Mouse (Mus musculus): ENCODE results near the gene Tssk3. TPM values are rescaled to one million over a fixed set of nuclear protein-coding genes. Genes with fewer than 3 reads are reported as not detected.
"Not testable (repeated sequence)": the region's sequence is repeated elsewhere in the genome, so short reads cannot be mapped to it uniquely, and the experiment has no call there.

Gene Tssk3
- polyA plus RNA-seq, 1 experiment: not detected

- peaks cover 5% of the 10 kb centered on the region for H3K4me1 ChIP-seq (ENCODE audit: control insufficient read depth, insufficient read depth, insufficient read length, low read length)
- H3K27ac ChIP-seq (replicated peaks; ENCODE audit: low read depth, low read length): no peak overlapping the region
- no peak overlapping the region for H3K4me3 ChIP-seq (ENCODE audit: insufficient read depth, low read depth, low read length)
Observed at GRCm38 (mm10) chr4:129464286-129464815, 26.5 kb downstream of the Tssk3 start.

DNA sequence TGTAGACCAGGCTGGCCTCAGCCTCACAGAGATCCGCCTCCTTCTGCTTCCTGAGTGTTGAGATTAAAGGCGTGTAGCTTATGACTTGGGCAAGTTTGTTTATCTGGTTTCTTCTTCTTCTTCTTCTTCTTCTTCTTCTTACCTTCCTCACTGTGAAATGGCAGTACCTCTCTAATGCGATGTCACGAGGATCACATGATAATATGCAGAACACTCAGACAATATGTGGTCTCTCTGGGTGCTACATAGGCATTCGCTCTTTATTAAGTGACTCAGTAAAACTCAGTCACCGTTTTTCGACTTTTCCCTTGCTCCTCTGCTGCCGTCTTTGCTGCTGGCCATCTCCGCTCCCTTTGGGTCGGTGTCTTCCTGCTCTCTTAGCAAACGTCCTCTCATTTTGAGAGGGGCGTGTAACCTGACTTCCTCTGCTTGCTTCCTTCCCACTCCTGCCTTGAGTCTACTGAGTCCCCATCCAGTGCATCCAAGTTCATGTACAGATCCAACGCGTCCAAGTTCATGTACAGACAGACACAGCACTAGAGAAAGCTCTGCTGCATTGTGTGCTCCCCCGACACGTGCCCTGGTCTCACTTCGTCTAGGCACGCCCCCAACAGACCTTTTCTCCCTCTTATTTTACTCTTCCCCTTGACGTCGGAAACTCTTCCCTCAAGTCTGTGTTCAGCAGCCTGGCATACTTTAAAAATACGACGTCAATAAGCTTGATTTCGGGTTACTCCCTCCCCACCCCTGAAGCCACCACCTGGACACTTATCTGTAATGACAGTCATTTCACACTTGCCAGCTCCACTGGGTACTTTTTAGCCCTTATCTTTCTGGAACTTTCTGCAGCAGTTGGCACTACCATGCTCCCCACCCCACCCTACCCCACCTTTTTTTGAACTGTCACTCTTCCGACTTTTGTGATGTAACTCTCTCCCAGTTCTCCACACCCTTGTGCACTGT lies 27.4 kb downstream of the Tssk3 start:
- Histone ChIP-seq H3K27ac (replicated peaks; ENCODE audit: low read depth, low read length) (no peak overlapping the region), H3K4me1 (ENCODE audit: control insufficient read depth, insufficient read depth, insufficient read length, low read length) (peaks cover 5% of the 10 kb centered on the region), H3K4me3 (ENCODE audit: insufficient read depth, low read depth, low read length) (0 out of 2 replicates have a peak overlapping the region, but pooled peaks have one; percentile 79)

- peaks cover 5% of the 10 kb centered on the region for H3K4me1 ChIP-seq (ENCODE audit: control insufficient read depth, insufficient read depth, insufficient read length, low read length)
- peak overlapping the region; percentile 87 for H3K27ac ChIP-seq (replicated peaks; ENCODE audit: low read depth, low read length)
- peak overlapping the region; percentile 79 for H3K4me3 ChIP-seq (ENCODE audit: insufficient read depth, low read depth, low read length)
Observed at GRCm38 (mm10) chr4:129462118-129462517, 28.7 kb downstream of the Tssk3 start.

GRCm38 (mm10) chr4:129461183-129461960 lies 29.4 kb downstream of the Tssk3 start, which contains the start of gene Bsdc1:
Gene Bsdc1, plus strand, starts transcription at chr4:129461581.
- Histone ChIP-seq H3K4me1 (ENCODE audit: control insufficient read depth, insufficient read depth, insufficient read length, low read length) (peaks cover 5% of the 10 kb centered on the region), H3K27ac (replicated peaks; ENCODE audit: low read depth, low read length) (peak within 1 kb of the TSS; percentile 87), H3K4me3 (ENCODE audit: insufficient read depth, low read depth, low read length) (peak within 1 kb of the TSS; percentile 79)

DNA sequence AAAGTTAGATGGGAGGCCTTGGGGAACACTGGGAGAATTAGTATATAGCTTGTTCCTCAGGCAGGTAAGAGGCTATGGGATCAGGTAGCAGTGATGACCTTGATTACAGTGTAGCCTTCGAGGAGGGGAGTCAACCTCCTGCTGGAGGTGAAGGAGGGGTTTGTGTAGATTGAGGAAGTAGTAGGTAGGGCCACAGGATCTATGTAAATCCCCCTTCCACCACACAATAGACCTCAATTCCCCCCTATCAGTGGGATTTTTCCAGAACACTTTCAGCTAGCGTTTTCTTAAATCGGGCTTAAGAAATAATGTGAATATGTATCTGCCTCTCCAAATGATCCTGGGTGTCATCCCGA lies 30.0 kb downstream of the Tssk3 start:
- Histone ChIP-seq H3K27ac (replicated peaks; ENCODE audit: low read depth, low read length) (peak overlapping the region; percentile 8), H3K4me1 (ENCODE audit: control insufficient read depth, insufficient read depth, insufficient read length, low read length) (peaks cover 5% of the 10 kb centered on the region), H3K4me3 (ENCODE audit: insufficient read depth, low read depth, low read length) (peak overlapping the region; percentile 56)

- peaks cover 5% of the 10 kb centered on the region for H3K4me1 ChIP-seq (ENCODE audit: control insufficient read depth, insufficient read depth, insufficient read length, low read length)
- no peak overlapping the region for H3K4me3 ChIP-seq (ENCODE audit: insufficient read depth, low read depth, low read length)
- no peak overlapping the region for H3K27ac ChIP-seq (replicated peaks; ENCODE audit: low read depth, low read length)
Observed at GRCm38 (mm10) chr4:129459726-129460125, 31.1 kb downstream of the Tssk3 start.

DNA sequence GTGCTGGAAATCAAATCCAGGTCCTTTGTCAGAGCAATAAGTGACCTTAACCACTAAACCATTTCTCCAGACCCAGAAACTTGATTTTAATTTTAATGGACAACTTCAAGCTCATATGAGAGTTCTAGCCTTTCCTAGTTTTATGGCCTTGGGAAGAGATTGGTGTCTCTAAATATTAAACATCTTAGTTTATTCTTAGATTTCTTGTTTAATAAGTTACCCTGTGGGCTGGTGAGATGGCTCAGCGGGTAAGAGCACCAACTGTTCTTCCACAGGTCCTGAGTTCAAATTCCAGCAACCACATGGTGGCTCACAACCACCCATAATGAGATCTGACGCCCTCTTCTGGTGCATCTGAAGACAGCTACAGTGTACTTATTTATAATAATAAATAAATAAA lies 33.5 kb downstream of the Tssk3 start:
- H3K27ac ChIP-seq (replicated peaks; ENCODE audit: low read depth, low read length); H3K4me1 ChIP-seq (ENCODE audit: control insufficient read depth, insufficient read depth, insufficient read length, low read length); H3K4me3 ChIP-seq (ENCODE audit: insufficient read depth, low read depth, low read length): not testable (repeated sequence)

DNA sequence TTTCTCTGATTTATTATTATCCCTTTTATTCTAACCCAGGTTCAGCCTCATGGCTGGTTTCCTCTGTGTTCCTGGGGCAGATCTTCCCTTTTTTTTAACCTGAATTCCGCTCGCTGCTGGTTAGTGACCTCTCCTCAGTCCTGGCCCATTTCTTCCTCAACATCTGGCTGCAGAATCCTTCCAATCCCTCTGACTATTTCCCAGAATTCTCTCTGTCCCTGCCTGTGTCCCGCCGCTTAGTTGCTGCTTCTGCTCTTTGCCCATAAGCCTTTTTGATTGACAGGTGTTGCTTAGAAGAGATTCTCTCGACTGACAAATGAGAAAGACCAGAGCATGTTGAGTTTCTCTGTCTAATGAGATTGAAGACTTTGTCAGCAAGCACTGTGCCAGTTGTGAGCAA lies 34.7 kb downstream of the Tssk3 start:
- no peak overlapping the region for H3K4me3 ChIP-seq (ENCODE audit: insufficient read depth, low read depth, low read length)
- H3K27ac ChIP-seq (replicated peaks; ENCODE audit: low read depth, low read length): no peak overlapping the region
- no peaks in the 10 kb centered on the region for H3K4me1 ChIP-seq (ENCODE audit: control insufficient read depth, insufficient read depth, insufficient read length, low read length)

DNA sequence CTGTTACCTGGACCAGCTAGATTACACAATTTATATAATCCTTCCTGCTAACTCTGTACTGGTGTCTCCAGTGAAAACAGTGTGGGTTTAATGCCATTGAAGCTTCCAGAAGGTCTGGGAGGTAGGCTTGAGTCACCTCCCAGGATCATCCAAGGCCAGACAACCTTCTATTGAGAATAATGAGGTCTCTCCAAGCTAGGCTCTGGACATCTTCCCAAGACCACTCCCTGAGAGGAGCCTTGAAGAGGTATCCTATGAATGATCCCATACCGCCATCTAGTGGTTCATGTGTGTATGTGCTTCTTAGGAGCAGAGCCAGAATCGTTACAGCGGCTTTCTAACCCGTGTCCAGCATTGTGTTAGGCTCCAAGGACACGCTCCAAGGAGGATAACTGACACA lies 35.6 kb downstream of the Tssk3 start:
- Histone ChIP-seq H3K4me1 (ENCODE audit: control insufficient read depth, insufficient read depth, insufficient read length, low read length) (no peaks in the 10 kb centered on the region), H3K4me3 (ENCODE audit: insufficient read depth, low read depth, low read length) (no peak overlapping the region), H3K27ac (replicated peaks; ENCODE audit: low read depth, low read length) (no peak overlapping the region)

DNA sequence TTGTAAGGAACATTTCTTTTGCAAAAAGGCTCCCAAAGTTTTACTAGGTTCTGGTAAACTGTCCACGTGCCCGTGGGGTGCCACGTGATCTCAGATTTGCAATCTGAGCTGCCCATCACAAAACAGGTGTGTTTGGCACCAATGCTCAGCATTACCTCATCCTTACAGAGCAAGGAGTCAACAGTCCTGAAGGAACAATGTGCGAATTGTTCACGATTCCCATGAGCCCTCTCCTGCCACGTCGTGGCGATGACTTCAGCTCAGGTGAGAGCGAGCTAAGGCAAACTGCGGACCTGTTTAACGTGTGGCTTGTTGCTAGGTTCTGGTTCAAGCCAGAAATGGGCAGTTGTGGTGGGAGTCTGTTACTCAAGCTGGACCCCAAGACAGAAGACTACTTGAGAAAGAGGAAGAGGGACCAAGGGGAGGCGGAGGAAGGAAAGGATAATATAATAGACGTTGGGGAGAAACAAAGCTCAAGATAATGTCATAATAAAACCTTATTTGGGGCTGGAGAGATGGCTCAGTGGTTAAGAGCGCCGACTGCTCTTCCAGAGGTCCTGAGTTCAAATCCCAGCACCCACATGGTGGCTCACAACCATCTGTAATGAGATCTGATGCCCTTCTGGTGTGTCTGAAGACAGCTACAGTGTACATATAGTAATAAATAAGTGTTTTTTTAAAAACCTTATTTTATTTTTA lies 39.2 kb downstream of the Tssk3 start:
- no peak overlapping the region for H3K4me3 ChIP-seq (ENCODE audit: insufficient read depth, low read depth, low read length)
- no peak overlapping the region for H3K27ac ChIP-seq (replicated peaks; ENCODE audit: low read depth, low read length)
- no peaks in the 10 kb centered on the region for H3K4me1 ChIP-seq (ENCODE audit: control insufficient read depth, insufficient read depth, insufficient read length, low read length)

DNA sequence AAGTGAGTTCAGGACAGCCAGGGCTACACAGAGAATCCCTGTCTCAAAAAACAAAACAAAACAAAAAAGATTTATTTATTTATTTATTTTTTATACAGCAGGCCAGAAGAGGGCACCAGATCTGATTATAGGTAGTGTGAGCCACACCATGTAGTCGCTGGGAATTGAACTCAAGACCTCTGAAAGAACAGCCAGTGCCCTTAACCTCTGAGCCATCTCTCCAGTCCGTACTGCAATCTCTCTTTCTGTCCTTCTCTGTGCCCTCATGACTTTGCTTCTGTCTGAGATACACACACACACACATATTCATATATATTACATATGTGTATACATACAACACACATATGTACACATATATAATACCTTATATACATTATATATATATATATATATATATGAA lies 40.0 kb downstream of the Tssk3 start:
- H3K4me3 ChIP-seq (ENCODE audit: insufficient read depth, low read depth, low read length): no peak overlapping the region
- no peak overlapping the region for H3K27ac ChIP-seq (replicated peaks; ENCODE audit: low read depth, low read length)
- H3K4me1 ChIP-seq (ENCODE audit: control insufficient read depth, insufficient read depth, insufficient read length, low read length): no peaks in the 10 kb centered on the region

- Histone ChIP-seq H3K27ac (replicated peaks; ENCODE audit: low read depth, low read length) (no peak overlapping the region), H3K4me3 (ENCODE audit: insufficient read depth, low read depth, low read length) (no peak overlapping the region), H3K4me1 (ENCODE audit: control insufficient read depth, insufficient read depth, insufficient read length, low read length) (no peaks in the 10 kb centered on the region)
Observed at GRCm38 (mm10) chr4:129448713-129449112, 42.1 kb downstream of the Tssk3 start.

DNA sequence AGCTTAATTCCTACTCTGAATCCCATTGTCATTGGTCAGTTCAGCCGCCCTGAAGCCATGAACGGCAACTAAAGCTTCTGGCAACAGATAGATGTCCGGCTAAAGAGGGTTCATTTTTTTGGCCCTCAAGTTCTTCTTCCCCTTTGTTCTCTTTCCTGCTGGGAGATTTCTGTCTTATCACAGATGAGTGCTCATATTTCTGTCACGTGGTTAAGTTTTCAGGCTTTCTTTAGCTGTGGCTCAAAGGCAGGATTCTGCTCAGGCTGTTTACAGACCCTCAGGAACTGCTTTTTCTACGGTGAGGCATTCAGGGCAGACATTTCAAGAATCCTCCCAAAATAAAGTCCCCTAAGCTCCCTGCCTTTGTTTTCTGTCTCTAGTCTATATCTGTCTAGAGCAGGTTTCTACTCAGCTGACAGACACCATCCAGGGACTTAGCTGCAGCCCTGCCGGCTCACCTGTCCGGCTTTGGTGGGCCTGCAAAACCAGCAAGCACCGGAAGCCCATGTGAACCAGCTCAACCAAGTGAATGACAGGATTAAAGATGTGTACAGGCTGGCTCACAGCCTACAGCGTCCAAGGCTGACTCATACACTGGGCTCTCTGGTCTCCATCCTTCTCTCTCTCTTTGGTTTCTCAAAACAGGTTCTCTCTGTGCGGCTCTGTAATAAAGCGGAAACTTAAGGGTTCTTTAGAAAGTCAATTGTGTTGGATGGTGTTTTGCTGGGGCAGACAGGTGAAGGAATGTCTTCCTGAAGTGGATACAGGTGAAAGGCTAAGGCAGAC lies 42.9 kb downstream of the Tssk3 start:
- Histone ChIP-seq H3K4me1 (ENCODE audit: control insufficient read depth, insufficient read depth, insufficient read length, low read length) (no peaks in the 10 kb centered on the region), H3K27ac (replicated peaks; ENCODE audit: low read depth, low read length) (no peak overlapping the region), H3K4me3 (ENCODE audit: insufficient read depth, low read depth, low read length) (no peak overlapping the region)

- no peaks in the 10 kb centered on the region for H3K4me1 ChIP-seq (ENCODE audit: control insufficient read depth, insufficient read depth, insufficient read length, low read length)
- H3K27ac ChIP-seq (replicated peaks; ENCODE audit: low read depth, low read length): no peak overlapping the region
- H3K4me3 ChIP-seq (ENCODE audit: insufficient read depth, low read depth, low read length): no peak overlapping the region
Observed at GRCm38 (mm10) chr4:129447360-129447759, 43.5 kb downstream of the Tssk3 start.
